In the genomic region with DNA sequence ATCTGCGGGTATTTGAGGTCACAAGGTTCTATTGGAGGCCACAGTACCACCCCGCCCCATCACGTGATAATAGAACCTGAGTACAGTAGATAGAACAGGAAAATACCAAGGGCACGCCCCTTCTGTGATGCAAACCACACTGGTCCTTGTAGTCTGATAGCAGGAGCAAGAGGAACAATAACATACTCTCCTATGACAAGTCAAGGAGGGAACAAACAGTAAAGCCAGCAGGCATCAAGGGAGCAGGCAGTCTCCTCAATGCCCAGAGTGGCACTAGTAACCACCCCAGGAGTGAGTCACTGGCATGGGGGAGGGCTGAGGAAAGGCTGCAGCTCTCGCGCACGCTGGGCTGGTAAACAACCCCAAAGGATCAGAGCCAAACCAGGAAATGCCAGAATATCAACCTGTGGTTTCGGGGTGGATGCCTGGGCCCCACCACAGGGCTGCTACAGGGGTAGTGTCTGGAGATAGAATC, we compare ENCODE assay signal across 9 mouse cellular contexts.
DNase-seq lines count a peak whose midpoint lies in the region; ATAC-seq and TF ChIP-seq lines count a peak whose summit lies in the region.
"Had no signal": no experiment of that assay in that cellular context is flagged by ENCODE, and none has a peak within 500 bp of the region (broad histone marks: within the 10 kb centered on the region; RNA-seq: fewer than 3 reads in every experiment).

No protein-coding gene starts in this region.

- 62% methylated on average over 8 of the region's 8 CpGs for WGBS in cerebellum, adult 2 months
- WGBS in midbrain, embryonic 13.5 days = 90% methylated on average over 8 of the region's 8 CpGs

- peaks cover 3% of the 10 kb centered on the region for H3K4me1 ChIP-seq in cerebellum, adult 2 months (ENCODE audit: control insufficient read depth, insufficient read depth, low read length)
- H3K4me1 ChIP-seq in embryonic fibroblast, embryonic 13.5 days (ENCODE audit: control insufficient read depth, insufficient read depth, low read length) = peaks cover 13% of the 10 kb centered on the region
- no peaks in the 10 kb centered on the region; the same call in 1 of the 2 replicates for H3K4me1 ChIP-seq in midbrain, embryonic 13.5 days (replicated peaks)

- no peak overlapping the region for H3K4me2 ChIP-seq in midbrain, embryonic 13.5 days (replicated peaks)
- H3K4me2 ChIP-seq: neural tube, embryonic 13.5 days had no signal

- no peak for TF ChIP-seq CTCF in cerebellum, adult 2 months (IDR thresholded peaks at IDR 0.05; ENCODE audit: borderline replicate concordance, insufficient read depth, low read depth, low read length)
- TF ChIP-seq CTCF in embryonic fibroblast, embryonic 13.5 days (IDR thresholded peaks at IDR 0.05; ENCODE audit: borderline replicate concordance, insufficient read depth, low read length) = no peak

- TF ChIP-seq POLR2A in cerebellum, adult 2 months (IDR thresholded peaks at IDR 0.05; ENCODE audit: borderline replicate concordance, insufficient read depth, low read length) = no peak
- no peak for TF ChIP-seq POLR2A in embryonic fibroblast, embryonic 13.5 days (IDR thresholded peaks at IDR 0.05; ENCODE audit: low read depth, low read length)

- peak; percentile 14 to 32 for DNase-seq in cerebellum, adult 2 months
- no peak for DNase-seq in cerebellum, postnatal 14 days
- DNase-seq in MEL-GATA-1-ER (ENCODE audit: extremely low read depth, low read depth) = peak; percentile 94
- DNase-seq in lung, postnatal 14 days = peak; percentile 7
- DNase-seq in thymus, postnatal 4 days = peak; percentile 38
- DNase-seq in gastrocnemius, adult 8-10 months (ENCODE audit: low spot score in 2 of 2) = no peak

- no peaks in the 10 kb centered on the region for H3K27me3 ChIP-seq in cerebellum, adult 2 months (ENCODE audit: control insufficient read depth, insufficient read depth, low read length)
- H3K27me3 ChIP-seq in midbrain, embryonic 13.5 days = no peaks in the 10 kb centered on the region
- H3K27me3 ChIP-seq: neural tube, embryonic 13.5 days had no signal

- H3K9ac ChIP-seq in midbrain, embryonic 13.5 days (replicated peaks) = no peak overlapping the region
- H3K9ac ChIP-seq: neural tube, embryonic 13.5 days had no signal

- no peaks in the 10 kb centered on the region for H3K36me3 ChIP-seq in midbrain, embryonic 13.5 days
- H3K36me3 ChIP-seq: neural tube, embryonic 13.5 days had no signal

- ATAC-seq in midbrain, embryonic 13.5 days = no peak

- no peaks in the 10 kb centered on the region for H3K9me3 ChIP-seq in midbrain, embryonic 13.5 days
- H3K9me3 ChIP-seq: neural tube, embryonic 13.5 days had no signal

- H3K27ac ChIP-seq in cerebellum, adult 2 months (ENCODE audit: insufficient read depth, low read length) = no peak overlapping the region
- 0 out of 2 replicates have a peak overlapping the region, but pooled peaks have one; percentile 14 for H3K27ac ChIP-seq in embryonic fibroblast, embryonic 13.5 days (ENCODE audit: insufficient read depth, low read length)
- H3K27ac ChIP-seq in midbrain, embryonic 13.5 days = no peak overlapping the region
- H3K27ac ChIP-seq: neural tube, embryonic 13.5 days had no signal

- no peak overlapping the region for H3K4me3 ChIP-seq in cerebellum, adult 2 months (replicated peaks; ENCODE audit: insufficient read depth, low read depth, low read length)
- no peak overlapping the region for H3K4me3 ChIP-seq in embryonic fibroblast, embryonic 13.5 days (ENCODE audit: insufficient read depth, low read length)
- H3K4me3 ChIP-seq in midbrain, embryonic 13.5 days (replicated peaks) = no peak overlapping the region
- H3K4me3 ChIP-seq: neural tube, embryonic 13.5 days had no signal

Comparison
In these comparisons a context has a peak if more than half of its experiments do, and no peak if none do; other contexts are left out.
1. DNase-seq: peak in cerebellum, adult 2 months (2 of 2), MEL-GATA-1-ER (single experiment), lung, postnatal 14 days (single experiment) and thymus, postnatal 4 days (single experiment); none in cerebellum, postnatal 14 days (0 of 2) and gastrocnemius, adult 8-10 months (0 of 2).